Comparison of ENCODE assay signal across 8 mouse cellular contexts in the genomic region with DNA sequence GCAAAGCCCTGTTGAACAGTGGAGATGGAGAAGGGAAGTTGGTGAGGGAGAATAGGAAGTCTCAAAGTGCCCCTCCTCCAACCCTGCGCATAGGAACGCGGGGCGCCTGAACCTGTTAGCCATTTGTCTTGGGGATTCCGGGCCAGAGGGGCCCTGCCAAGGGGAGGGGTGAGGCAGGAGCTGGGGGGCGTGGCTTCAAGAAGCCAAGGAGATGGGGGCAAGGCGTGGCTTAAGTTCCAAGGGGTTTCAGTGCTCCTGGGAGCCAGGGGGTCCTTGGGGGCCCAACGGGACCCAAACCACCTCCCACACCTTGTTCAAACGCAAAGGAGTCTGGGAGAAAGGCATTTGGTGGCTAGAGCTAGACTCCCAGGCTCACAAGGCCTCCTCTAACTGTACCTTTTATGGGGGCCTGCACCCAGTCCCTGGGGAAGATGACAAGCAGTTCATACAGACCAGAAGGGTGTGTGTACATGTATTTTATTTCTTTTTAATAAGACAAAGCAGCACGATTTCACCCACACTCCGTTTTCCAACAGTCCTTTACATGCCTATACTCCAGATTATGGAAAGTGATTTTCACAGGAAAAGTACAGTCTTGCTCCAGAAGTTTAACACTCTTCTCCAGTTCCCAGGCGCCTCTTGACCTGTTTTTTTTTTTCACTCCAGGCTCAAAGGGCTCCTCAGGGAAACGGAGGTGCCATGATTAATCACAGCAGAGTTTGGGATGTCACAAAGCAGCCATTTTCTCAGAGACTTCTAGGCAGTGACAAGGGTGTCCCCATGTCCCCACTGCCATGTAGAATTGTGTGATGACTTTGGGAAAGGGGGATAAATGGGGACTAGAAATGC.
DNase-seq lines count a peak whose midpoint lies in the region; ATAC-seq lines count a peak whose summit lies in the region.

No protein-coding gene starts in this region.

- peak; percentile 40; the same call in 1 of the 2 replicates for ATAC-seq in forebrain, embryonic 11.5 days (replicated peaks; ENCODE audit: low FRiP score)
- no peak for ATAC-seq in forebrain, embryonic 16.5 days
- ATAC-seq in embryonic facial prominence, embryonic 12.5 days (ENCODE audit: insufficient number of reproducible peaks, insufficient read depth, low FRiP score, low TSS enrichment), result no peak
- no peak for ATAC-seq in midbrain, embryonic 14.5 days (ENCODE audit: low FRiP score, low TSS enrichment)

- intact Hi-C loops in left cerebral cortex, postnatal 36 days (cut with DNase I), result loop anchor here (10.0 kb wide), 1 partner anchor 182 kb away; no protein-coding TSS in a partner anchor

- peak overlapping the region; percentile 36 for H3K4me2 ChIP-seq in forebrain, embryonic 11.5 days (ENCODE audit: low read depth, low read length, severe bottlenecking)
- no peak overlapping the region for H3K4me2 ChIP-seq in forebrain, embryonic 16.5 days (ENCODE audit: low read length)
- H3K4me2 ChIP-seq in embryonic facial prominence, embryonic 12.5 days (replicated peaks), result peak overlapping the region; percentile 39
- no peak overlapping the region for H3K4me2 ChIP-seq in midbrain, embryonic 14.5 days (ENCODE audit: low read length)

- H3K36me3 ChIP-seq in forebrain, embryonic 11.5 days (ENCODE audit: control insufficient read depth, insufficient read depth, low read length), result no peaks in the 10 kb centered on the region
- no peaks in the 10 kb centered on the region for H3K36me3 ChIP-seq in forebrain, embryonic 16.5 days (ENCODE audit: control insufficient read depth, insufficient read depth)
- 0 out of 2 replicates have a peak, but pooled peaks cover 3% of the 10 kb centered on the region for H3K36me3 ChIP-seq in embryonic facial prominence, embryonic 12.5 days
- H3K36me3 ChIP-seq in midbrain, embryonic 14.5 days (ENCODE audit: control insufficient read depth, insufficient read depth, low read length), result no peaks in the 10 kb centered on the region

- peak; percentile 70 for DNase-seq in forebrain, embryonic 11.5 days (ENCODE audit: low spot score)
- peak; percentile 39 for DNase-seq in 3134 (ENCODE audit: extremely low read depth, insufficient read length, low spot score)
- peak; percentile 39 to 55 for DNase-seq in kidney, postnatal 25 days
- DNase-seq in midbrain, embryonic 14.5 days, result peak; percentile 28
- DNase-seq in right cerebral cortex, postnatal 14 days, result no peak
- no peak for DNase-seq in left cerebral cortex, postnatal 36 days (ENCODE audit: low spot score in 2 of 2)

- H3K27me3 ChIP-seq in forebrain, embryonic 11.5 days (ENCODE audit: control insufficient read depth, insufficient read depth, low read length), result no peaks in the 10 kb centered on the region
- no peaks in the 10 kb centered on the region for H3K27me3 ChIP-seq in forebrain, embryonic 16.5 days (replicated peaks; ENCODE audit: control insufficient read depth, insufficient read depth, low read length)
- H3K27me3 ChIP-seq in embryonic facial prominence, embryonic 12.5 days, result peaks cover 5% of the 10 kb centered on the region; the same call in 1 of the 2 replicates
- no peaks in the 10 kb centered on the region for H3K27me3 ChIP-seq in midbrain, embryonic 14.5 days (ENCODE audit: control insufficient read depth, insufficient read depth, low read length)

- 0 out of 2 replicates have a peak, but pooled peaks cover 1% of the 10 kb centered on the region for H3K4me1 ChIP-seq in forebrain, embryonic 11.5 days (replicated peaks; ENCODE audit: control insufficient read depth, insufficient read depth, low read length)
- H3K4me1 ChIP-seq in forebrain, embryonic 16.5 days (replicated peaks; ENCODE audit: control insufficient read depth, insufficient read depth, low read length), result peaks cover 7% of the 10 kb centered on the region
- H3K4me1 ChIP-seq in embryonic facial prominence, embryonic 12.5 days, result no peaks in the 10 kb centered on the region; the same call in 1 of the 2 replicates
- H3K4me1 ChIP-seq in midbrain, embryonic 14.5 days (ENCODE audit: control insufficient read depth, insufficient read depth, low read length), result no peaks in the 10 kb centered on the region

- H3K4me3 ChIP-seq in forebrain, embryonic 11.5 days (ENCODE audit: low read depth, low read length), result peak overlapping the region; percentile 5; the same call in 1 of the 2 replicates
- no peak overlapping the region for H3K4me3 ChIP-seq in forebrain, embryonic 16.5 days (replicated peaks; ENCODE audit: low read length)
- peak overlapping the region; percentile 22; the same call in 1 of the 2 replicates for H3K4me3 ChIP-seq in embryonic facial prominence, embryonic 12.5 days
- no peak overlapping the region for H3K4me3 ChIP-seq in midbrain, embryonic 14.5 days (replicated peaks; ENCODE audit: low read depth, low read length)

- no peaks in the 10 kb centered on the region for H3K9me3 ChIP-seq in forebrain, embryonic 11.5 days (ENCODE audit: control insufficient read depth, low read length)
- H3K9me3 ChIP-seq in forebrain, embryonic 16.5 days (ENCODE audit: control insufficient read depth, low read length), result no peaks in the 10 kb centered on the region
- no peaks in the 10 kb centered on the region for H3K9me3 ChIP-seq in embryonic facial prominence, embryonic 12.5 days
- no peaks in the 10 kb centered on the region for H3K9me3 ChIP-seq in midbrain, embryonic 14.5 days (ENCODE audit: control insufficient read depth, low read length)

- WGBS in forebrain, embryonic 11.5 days, result 16% methylated on average over 13 of the region's 13 CpGs
- 23% methylated on average over 13 of the region's 13 CpGs for WGBS in forebrain, embryonic 16.5 days
- WGBS in embryonic facial prominence, embryonic 12.5 days, result 17% methylated on average over 12 of the region's 13 CpGs
- WGBS in midbrain, embryonic 14.5 days, result 19% methylated on average over 13 of the region's 13 CpGs

- peak overlapping the region; percentile 12; the same call in 1 of the 2 replicates for H3K9ac ChIP-seq in forebrain, embryonic 11.5 days (ENCODE audit: low read length)
- no peak overlapping the region for H3K9ac ChIP-seq in forebrain, embryonic 16.5 days (replicated peaks; ENCODE audit: low read depth, low read length)
- no peak overlapping the region for H3K9ac ChIP-seq in embryonic facial prominence, embryonic 12.5 days
- H3K9ac ChIP-seq in midbrain, embryonic 14.5 days (replicated peaks; ENCODE audit: low read length), result no peak overlapping the region

- H3K27ac ChIP-seq in forebrain, embryonic 11.5 days (ENCODE audit: low read depth, low read length), result no peak overlapping the region
- H3K27ac ChIP-seq in forebrain, embryonic 16.5 days (ENCODE audit: low read length), result no peak overlapping the region
- H3K27ac ChIP-seq in embryonic facial prominence, embryonic 12.5 days, result peak overlapping the region; percentile 60
- H3K27ac ChIP-seq in midbrain, embryonic 14.5 days (replicated peaks; ENCODE audit: low read depth, low read length), result no peak overlapping the region

Comparison
In these comparisons a context has a peak if more than half of its experiments do, and no peak if none do; other contexts are left out.
1. H3K4me2 ChIP-seq: peak in forebrain, embryonic 11.5 days (single experiment) and embryonic facial prominence, embryonic 12.5 days (single experiment); none in forebrain, embryonic 16.5 days (single experiment) and midbrain, embryonic 14.5 days (single experiment).
2. H3K4me3 ChIP-seq: peak in forebrain, embryonic 11.5 days (single experiment) and embryonic facial prominence, embryonic 12.5 days (single experiment); none in forebrain, embryonic 16.5 days (single experiment) and midbrain, embryonic 14.5 days (single experiment).
3. DNase-seq: peak in forebrain, embryonic 11.5 days (single experiment), 3134 (single experiment), kidney, postnatal 25 days (2 of 2) and midbrain, embryonic 14.5 days (single experiment); none in right cerebral cortex, postnatal 14 days (single experiment) and left cerebral cortex, postnatal 36 days (0 of 2).